Mouse (Mus musculus) kidney, postnatal 36 days (tissue): ENCODE results near the gene Mlst8.

Source experiments
- DNase-seq, 2 experiments: peaks; one replicate each; pipeline ENCODE4 v3.0.0; 2021 to 2022; ENCODE audit warnings: mixed read lengths in 2 of 2

Mlst8 gene

GRCm38 (mm10) chr17:24478663-24479380 lies at the start of gene Mlst8:
Gene Mlst8, minus strand, starts transcription at chr17:24479078.
- peak; percentile 96 to 99 for DNase-seq

- peak in 1 of 2 experiments; percentile 17 for DNase-seq
Observed at GRCm38 (mm10) chr17:24528560-24528918, 49.7 kb upstream of the Mlst8 start.

GRCm38 (mm10) chr17:24527723-24528559 lies 49.1 kb upstream of the Mlst8 start, which contains the start of gene Traf7:
Gene Traf7, minus strand, starts transcription at chr17:24527938.
- peak; percentile 95 to 100 for DNase-seq

GRCm38 (mm10) chr17:24527315-24527714 lies 48.4 kb upstream of the Mlst8 start:
- DNase-seq, result no peak

- DNase-seq, result no peak
Observed at GRCm38 (mm10) chr17:24524734-24525133, 45.9 kb upstream of the Mlst8 start.

GRCm38 (mm10) chr17:24520450-24520849 lies 41.6 kb upstream of the Mlst8 start:
- no peak for DNase-seq

- DNase-seq, result peak; percentile 45 to 47
Observed at GRCm38 (mm10) chr17:24514270-24515257, 35.7 kb upstream of the Mlst8 start.

- DNase-seq, result peak; percentile 49 to 83
Observed at GRCm38 (mm10) chr17:24513609-24514008, 34.7 kb upstream of the Mlst8 start.

- DNase-seq, result no peak
Observed at GRCm38 (mm10) chr17:24507806-24508460, 29.1 kb upstream of the Mlst8 start.

- DNase-seq, result peak; percentile 12 to 44
Observed at GRCm38 (mm10) chr17:24507129-24507664, 28.3 kb upstream of the Mlst8 start.

GRCm38 (mm10) chr17:24506332-24507070 lies 27.6 kb upstream of the Mlst8 start:
- peak in 1 of 2 experiments; percentile 29 for DNase-seq

- no peak for DNase-seq
Observed at GRCm38 (mm10) chr17:24505286-24505955, 26.5 kb upstream of the Mlst8 start.

GRCm38 (mm10) chr17:24504085-24504484 lies 25.2 kb upstream of the Mlst8 start:
- DNase-seq, result no peak

- DNase-seq, result peak in 1 of 2 experiments; percentile 30
Observed at GRCm38 (mm10) chr17:24502208-24502607, 23.3 kb upstream of the Mlst8 start.

GRCm38 (mm10) chr17:24496026-24496425 lies 17.1 kb upstream of the Mlst8 start:
- DNase-seq, result no peak

GRCm38 (mm10) chr17:24495443-24495842 lies 16.6 kb upstream of the Mlst8 start:
- DNase-seq, result no peak

- DNase-seq, result peak; percentile 48 to 79
Observed at GRCm38 (mm10) chr17:24494627-24495335, 15.9 kb upstream of the Mlst8 start.

GRCm38 (mm10) chr17:24490399-24490798 lies 11.5 kb upstream of the Mlst8 start:
- no peak for DNase-seq

- DNase-seq, result no peak
Observed at GRCm38 (mm10) chr17:24489265-24490030, 10.6 kb upstream of the Mlst8 start.
